Mouse (Mus musculus): Measurements from ENCODE around the gene Hunk.

DNA sequence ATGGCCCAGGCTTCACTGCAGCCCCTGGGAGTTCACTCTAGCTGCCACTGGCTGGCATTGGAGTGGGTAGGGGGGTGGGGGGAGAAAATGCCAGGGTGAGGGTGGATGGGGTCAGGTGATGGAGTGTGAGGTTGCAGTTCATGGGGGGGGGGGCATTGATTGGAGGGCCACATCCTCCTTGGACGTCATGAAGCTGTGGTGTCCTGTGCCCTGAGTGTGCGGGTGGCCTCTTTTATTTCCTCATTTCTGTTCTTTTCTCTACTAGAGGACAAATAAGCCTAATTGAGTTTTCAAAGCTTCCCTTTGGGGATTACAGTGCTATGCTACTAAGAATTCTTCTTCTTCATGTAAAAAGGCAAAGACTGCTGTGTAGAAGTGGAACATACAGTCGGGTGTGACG is 99.8 kb downstream of the Hunk start:
- TF ChIP-seq POLR2A (IDR thresholded peaks at IDR 0.05; ENCODE audit: insufficient read length, low read depth) (no peak), E2F4 (IDR thresholded peaks at IDR 0.05; ENCODE audit: insufficient read depth) (no peak), MYOD1 (IDR thresholded peaks at IDR 0.05; ENCODE audit: control insufficient read depth in 1 of 3, insufficient read length in 2 of 3, low read depth in 2 of 3) (no peak), CEBPB (IDR thresholded peaks at IDR 0.05; ENCODE audit: insufficient read depth, poor library complexity, severe bottlenecking) (no peak)
